Mouse (Mus musculus) heart, adult 11 months (tissue): ENCODE measurements at regions not wholly inside any gene's neighbourhood (a gene's known extent, or its start where the extent isn't known, plus 50 kb on each side); places are given as distances from the start of the nearest gene placed in this dataset.

Source experiments
- DNase-seq: peaks from one replicate; pipeline ENCODE4 v3.0.0; 2022

GRCm38 (mm10) chr1:177382596-177383190 lies 59.5 kb upstream of the Zbtb18 start:
- peak; percentile 74 for DNase-seq

GRCm38 (mm10) chr1:177382147-177382546 lies 60.0 kb upstream of the Zbtb18 start:
- DNase-seq, result no peak

DNA sequence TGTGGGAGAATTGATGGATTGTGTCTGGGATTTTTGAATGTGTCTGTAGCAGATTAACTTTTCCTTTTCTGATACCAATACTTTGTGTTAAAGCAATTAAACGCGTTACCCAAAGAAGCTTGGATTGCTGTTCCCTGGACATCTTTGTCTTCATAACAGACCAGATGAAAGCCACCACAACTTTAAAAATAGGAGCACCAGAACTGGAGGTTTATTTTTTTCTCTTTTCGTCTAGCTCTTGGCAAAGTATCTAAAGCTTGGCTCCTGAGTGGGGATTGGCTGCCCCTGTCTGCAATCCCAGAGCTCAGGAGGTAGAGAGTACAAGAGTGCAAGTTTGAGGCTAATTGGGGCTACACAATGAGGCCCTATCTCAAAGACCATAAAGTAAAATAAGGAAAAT lies 64.0 kb upstream of the Zbtb18 start:
- DNase-seq, result no peak

DNA sequence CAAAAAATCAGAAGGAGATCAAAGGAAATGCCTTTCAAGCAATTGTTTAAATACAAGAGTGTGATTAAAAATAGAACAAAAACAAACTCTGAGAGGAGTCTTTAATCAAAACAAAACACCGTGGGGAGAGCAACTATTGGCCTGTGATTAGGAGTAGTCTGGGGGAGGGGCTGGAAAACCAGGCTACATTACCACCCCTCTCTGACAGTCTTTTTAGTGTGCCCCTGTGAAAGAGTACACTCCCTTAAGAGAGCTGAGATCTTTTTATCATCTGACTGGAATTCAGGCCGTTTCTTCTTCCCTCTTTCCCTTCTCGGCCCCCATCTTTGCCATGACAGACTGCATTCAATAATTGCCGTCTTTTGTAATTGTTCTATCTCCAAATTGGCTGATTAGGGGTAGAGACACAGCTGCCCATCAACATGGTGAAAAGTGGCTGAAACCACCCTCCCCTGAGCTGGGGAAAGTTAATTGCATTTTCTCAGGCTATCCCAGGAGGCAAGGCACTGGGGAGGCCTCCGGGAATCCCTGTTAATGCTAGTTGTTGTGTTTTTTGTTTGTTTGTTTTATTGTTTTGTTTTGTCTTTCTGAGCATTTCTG lies 68.8 kb upstream of the Zbtb18 start:
- peak; percentile 80 for DNase-seq

GRCm38 (mm10) chr1:177372066-177372465 lies 70.1 kb upstream of the Zbtb18 start:
- DNase-seq, result peak; percentile 82

GRCm38 (mm10) chr1:177367864-177368610 lies 74.1 kb upstream of the Zbtb18 start:
- peak; percentile 83 for DNase-seq

DNA sequence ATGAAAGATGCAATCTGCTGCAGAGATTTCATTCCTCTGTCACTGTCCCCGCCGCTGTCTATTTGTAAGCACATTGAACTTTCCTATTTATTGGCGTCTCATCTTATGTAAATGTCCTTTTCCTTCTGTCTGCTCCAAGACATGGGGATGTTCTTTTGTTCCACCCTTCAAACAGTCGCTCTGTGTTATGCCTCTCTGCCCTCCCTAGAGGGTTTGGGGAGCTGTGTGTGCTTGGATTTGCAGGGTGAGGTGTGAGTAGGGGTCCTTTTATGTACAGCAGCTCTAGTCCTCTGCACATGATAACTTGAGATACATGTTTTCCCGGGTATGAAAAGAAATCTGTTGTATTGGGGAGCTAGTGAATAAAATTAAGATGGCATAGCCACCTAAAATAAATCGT lies 75.2 kb upstream of the Zbtb18 start:
- DNase-seq, result peak; percentile 71

DNA sequence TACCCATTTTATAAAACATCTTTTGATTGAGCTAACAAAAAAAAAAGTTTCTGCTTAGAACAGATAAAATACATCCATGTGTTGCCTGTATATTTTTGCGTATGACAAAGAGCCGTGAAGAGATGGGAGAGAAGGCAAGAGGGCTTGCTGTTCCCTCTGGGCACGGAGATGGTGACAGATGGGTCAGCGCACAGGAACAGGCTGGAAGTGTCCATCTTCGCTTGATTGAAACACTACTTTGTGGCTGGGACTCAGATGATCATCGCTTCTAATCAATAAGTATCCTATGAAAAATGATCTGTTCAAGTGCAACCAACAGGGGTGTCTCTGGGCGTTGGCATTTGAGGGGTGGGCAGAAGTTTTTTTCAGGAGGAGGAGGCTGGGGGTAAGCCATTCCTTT lies 75.7 kb upstream of the Zbtb18 start:
- DNase-seq, result peak; percentile 50

DNA sequence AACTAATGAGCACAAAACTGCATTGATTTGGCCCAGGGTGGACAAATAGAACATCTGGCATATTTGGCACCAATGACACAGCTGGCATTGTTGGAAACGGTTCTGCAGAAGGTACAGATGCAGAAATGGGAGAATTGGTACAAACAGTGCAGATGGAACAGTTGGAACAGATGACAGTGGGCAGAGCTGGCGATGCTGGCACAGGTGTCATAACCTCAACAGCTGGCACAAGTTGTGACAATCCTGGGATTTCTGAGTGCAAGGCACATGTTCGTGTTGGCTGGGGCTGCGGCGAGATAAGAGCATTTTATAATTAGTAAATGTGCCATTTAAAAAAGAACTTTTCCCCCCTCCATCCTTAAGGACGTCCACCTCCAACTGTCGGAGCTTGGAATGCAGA lies 77.8 kb upstream of the Zbtb18 start:
- peak; percentile 87 for DNase-seq

DNA sequence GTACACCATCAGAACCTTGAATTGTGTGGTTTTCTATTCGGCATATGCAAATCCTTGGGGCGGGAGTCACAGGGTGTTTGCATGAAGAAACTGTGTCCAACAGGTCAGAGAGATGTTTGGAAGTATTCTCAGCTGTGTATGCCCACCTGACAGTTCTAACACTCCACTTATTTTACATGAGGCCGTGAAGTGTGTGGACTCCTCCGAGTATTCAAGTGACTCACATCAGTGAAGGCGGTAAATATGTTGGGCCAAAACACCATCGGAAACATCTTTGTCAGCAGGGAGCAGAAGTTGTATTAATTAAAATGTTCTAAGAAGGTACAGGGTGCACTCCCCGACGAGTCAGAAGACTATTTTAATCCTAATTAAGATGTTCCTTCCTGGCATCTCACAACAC lies 79.8 kb upstream of the Zbtb18 start:
- no peak for DNase-seq

DNA sequence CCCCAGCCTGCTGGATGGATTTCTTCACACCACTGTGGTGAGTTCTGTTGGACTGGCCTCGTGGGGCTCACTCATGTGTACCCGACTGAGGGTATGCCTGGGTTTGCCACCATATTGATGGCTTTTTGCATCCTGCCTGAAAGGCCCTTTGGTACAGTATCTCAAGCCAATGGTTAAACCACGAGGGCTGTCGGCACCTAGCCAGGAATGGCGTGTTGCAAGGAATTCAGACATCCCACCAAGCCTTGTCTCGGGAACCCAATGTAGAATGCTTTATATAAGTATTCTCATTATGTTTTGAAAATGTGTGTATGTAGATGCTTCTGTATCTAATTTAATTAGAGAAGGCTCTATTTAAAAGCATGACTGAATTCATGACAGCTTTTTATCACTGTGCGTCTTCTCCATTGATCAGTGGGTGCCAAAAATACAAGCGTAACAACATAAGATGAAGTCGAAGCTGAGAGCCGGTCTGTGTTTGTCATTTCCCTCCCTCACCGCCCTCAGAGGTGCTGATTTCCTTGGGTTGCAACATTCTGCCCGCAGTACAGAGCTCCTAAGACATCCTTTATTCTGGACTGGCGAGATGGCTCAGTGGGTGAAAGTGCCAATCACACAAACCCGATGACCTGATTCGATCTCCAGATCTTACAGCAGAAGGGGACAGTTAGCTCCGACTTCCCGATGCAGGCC lies 90.5 kb upstream of the Akt3 start:
- peak; percentile 68 for DNase-seq

GRCm38 (mm10) chr1:177347208-177347607 lies 89.2 kb upstream of the Akt3 start:
- peak; percentile 27 for DNase-seq

- peak; percentile 93 for DNase-seq
Measured at GRCm38 (mm10) chr1:177346540-177346939, 88.5 kb upstream of the Akt3 start.

DNA sequence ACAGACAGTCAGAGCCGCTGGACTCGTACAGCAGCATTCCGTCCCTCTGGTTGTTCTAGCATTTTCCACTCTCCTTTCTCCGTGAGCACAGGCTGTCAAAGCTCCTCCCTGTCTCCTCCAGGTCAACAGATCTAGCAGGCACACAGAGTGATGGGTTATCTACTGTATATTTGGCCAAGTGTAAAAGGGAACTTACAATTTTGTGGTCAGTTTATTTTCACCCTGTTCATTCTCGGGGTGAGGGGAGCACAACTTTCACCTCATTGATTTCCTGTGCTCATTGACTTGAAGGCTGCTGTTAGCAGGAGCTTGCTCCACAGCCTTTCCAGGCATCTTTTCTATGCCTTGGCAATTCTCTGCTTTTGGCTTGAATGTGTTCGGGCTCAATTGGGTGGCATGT lies 87.5 kb upstream of the Akt3 start:
- DNase-seq, result peak; percentile 33

GRCm38 (mm10) chr1:177343949-177344348 lies 85.9 kb upstream of the Akt3 start:
- peak; percentile 11 for DNase-seq

DNA sequence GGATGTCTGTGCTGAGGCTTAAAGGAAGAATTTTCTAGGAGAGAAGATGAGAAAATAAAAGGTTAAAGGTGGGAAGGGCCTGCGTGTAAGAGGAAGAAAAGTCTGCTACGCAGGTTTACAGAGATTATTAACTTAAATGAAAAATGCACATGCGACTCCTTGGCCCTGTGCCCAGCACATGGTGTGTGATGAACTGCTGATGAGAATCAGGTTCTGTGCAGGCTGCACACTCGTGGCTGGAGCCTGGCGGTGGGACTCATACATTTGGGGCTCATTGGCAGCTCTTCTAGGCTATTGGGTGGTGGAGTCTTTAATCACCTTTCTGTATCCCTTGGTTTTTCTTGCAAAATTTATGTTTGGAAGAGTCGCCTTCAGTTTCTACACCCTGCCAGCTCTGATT lies 85.1 kb upstream of the Akt3 start:
- DNase-seq, result peak; percentile 75

GRCm38 (mm10) chr1:177340232-177340631 lies 82.2 kb upstream of the Akt3 start:
- peak; percentile 70 for DNase-seq

- DNase-seq, result peak; percentile 69
Measured at GRCm38 (mm10) chr1:177339207-177339787, 81.3 kb upstream of the Akt3 start.

DNA sequence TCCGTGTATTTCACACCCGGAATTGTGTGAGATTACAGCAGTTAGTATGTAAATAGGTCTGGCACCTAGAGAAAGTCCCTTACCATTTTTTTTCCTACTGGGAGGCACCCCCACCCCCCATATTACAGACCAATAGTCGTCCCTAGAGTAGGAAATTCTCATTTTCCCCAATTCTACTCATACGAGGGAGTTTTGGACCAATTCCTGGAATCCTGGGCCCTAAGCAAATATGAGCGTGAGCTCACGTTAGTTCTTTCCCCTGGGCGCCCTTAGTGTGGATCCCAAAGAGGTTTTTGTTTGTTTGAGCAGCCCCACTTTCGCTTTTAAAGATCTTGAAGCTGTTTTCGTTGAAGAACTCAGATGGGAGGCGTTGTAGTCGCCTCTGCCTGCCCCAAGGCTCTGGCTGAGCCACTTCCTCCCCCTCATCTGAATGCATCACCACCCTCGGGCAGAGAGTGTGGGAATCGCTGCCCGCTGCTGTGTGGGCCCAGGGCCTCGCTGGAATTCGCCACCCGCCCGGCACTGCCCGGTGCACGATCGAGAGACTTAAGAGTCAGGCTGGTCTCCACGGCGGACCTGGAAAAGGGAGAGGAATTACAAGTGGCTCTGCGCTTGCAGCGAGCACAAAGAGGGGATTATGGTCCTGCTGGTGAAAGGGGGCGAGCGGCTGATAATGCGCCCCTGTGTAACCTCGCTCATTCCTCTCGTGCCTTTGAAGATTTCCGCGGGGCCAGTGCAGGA lies 80.6 kb upstream of the Akt3 start:
- peak; percentile 95 for DNase-seq

DNA sequence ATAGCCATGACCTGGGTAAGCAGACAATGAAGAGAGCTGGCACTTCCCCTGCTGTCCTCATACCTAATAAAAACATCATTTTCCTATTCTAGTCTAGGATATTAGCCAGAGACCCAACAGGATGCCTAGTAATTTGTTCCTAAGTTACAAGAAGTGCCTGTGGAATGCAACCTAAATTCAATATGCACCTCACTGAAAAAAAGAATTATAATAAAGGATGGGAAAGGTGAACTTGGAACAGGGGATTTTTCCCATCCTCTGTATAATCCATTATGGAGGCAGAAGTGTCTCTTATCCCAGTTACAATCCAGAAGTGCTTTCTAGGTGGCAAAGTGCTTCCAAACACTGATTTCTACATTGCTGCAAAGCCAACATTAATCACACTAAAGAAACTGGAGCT lies 79.8 kb upstream of the Akt3 start:
- DNase-seq, result peak; percentile 53

DNA sequence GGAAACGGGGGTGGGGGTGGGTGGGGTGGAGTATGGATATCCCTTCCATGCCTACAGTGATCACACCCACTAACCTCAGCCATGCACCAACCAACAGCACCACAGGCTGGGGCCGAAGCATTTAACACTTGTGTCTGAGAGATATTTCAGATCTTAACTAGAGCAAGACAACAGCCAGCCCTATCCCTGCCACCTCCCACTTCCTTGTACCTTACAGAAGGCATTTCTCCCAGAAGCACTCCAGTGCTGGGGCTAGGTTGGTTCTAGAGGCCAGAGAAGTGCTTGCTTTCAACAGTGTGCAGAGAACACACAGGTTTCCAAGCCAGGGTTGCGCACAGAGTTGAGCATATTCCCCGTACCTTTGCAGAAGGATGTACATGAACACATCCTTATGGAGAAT lies 79.1 kb upstream of the Akt3 start:
- peak; percentile 55 for DNase-seq

- no peak for DNase-seq
Measured at GRCm38 (mm10) chr1:177336436-177336835, 78.4 kb upstream of the Akt3 start.

GRCm38 (mm10) chr1:177335961-177336360 lies 78.0 kb upstream of the Akt3 start:
- peak; percentile 68 for DNase-seq
